Mouse (Mus musculus): ENCODE results near the gene Gemin6. TPM values are rescaled to one million over a fixed set of nuclear protein-coding genes. Genes with fewer than 3 reads are reported as not detected.
A peak's percentile ranks its signal among the peaks of the same experiment; 100 is the strongest.
"Not testable (repeated sequence)": the region's sequence is repeated elsewhere in the genome, so short reads cannot be mapped to it uniquely, and the experiment has no call there.

The Gemin6 gene
- 32.0 and 35.1 TPM in 2 replicates for polyA plus RNA-seq (2014; fragmentation: Nextera tagmentation; extraction: Ambion mirVana)

DNA sequence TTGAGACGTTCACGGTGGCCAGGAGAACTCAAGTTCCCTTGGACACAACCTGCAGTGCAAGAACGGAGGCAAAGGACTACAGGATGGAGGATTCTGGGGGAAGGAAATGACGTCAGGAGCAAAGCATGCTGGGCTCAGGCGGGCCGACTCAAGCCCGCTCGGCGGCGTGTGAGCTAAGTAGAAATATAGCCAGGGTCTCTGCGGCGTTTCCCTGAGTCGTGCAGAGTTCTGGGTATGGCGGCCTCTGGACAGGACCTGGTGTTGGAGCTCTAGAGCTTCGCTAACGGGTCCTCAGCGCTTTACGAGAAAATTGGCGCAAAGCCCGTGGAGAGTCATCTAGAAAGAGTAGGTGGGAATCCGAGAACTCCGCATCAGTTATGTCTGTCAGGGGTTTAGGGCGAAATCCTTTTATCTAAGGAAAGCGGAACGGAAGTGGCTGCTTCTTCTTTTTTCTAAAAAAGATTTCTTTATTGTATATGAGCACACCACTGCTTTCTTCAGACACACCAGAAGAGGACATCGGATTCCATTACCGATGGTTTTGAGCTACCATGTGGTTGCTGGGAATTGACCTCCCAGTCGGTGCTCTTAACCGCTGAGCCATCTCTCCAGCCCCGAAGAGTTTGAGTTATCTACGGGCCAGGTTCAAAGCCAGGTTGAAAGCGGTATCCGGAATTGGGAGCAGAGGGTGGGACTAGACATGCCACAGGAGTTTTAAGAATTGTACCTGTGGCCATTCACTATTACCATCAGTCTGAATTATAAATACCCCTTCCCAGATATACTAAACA, at the start of gene Gemin6:
Gene Gemin6, plus strand, starts transcription at position 116 of the 791 bp plus-strand sequence.
- Histone ChIP-seq H3K9me3 (replicated peaks; ENCODE audit: control insufficient read depth, low read length) (no peaks in the 10 kb centered on the region), H3K27me3 (ENCODE audit: control insufficient read depth, insufficient read depth, low read length) (no peaks in the 10 kb centered on the region), H3K9ac (ENCODE audit: low read depth, low read length) (peak within 1 kb of the TSS; percentile 90), H3K36me3 (ENCODE audit: control insufficient read depth, insufficient read depth, low read length) (no peaks in the 10 kb centered on the region), H3K4me2 (peak within 1 kb of the TSS; percentile 71), H3K4me1 (ENCODE audit: control insufficient read depth, insufficient read depth, low read length) (0 out of 2 replicates have a peak, but pooled peaks cover 3% of the 10 kb centered on the region), H3K4me3 (ENCODE audit: low read depth, low read length) (peak within 1 kb of the TSS; percentile 69), H3K27ac (ENCODE audit: low read depth, low read length) (peak within 1 kb of the TSS; percentile 92)
- WGBS (ENCODE audit: insufficient replicate concordance): under 1% methylated on average over 33 of the region's 33 CpGs
- ATAC-seq (replicated peaks; ENCODE audit: insufficient number of reproducible peaks, low FRiP score, low TSS enrichment): peak; percentile 93

DNA sequence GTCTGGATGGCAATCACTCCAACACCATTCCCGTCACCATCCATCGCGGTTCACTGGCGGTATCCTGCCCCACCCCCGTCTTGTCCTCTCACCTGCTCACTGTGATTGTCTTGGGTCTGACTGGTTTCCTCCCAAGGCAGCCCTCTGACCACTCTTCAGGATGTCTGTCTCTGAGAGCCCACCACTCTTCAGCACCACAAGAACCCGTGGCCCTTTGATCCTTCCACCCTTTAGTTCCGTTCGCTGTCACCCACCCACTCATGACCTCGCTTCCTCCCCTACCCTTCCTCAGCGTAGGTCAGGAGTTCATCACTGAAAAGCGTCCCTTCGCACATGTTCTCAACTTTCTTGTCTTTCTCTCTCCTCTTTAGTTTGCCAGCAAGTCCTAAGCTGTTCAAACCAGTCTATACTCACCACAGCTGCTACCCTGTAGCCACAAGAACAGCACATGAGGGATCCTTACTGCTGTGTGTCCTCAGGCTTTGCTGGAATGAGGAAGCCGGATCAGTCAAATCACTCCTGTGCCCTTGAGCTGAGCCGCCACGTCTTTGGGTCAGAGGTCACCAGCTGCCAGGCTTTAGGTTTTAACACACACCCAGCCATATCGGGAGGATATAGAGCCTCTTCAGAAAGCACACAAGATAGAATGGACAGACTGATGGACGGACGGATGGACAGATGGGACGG, 49.4 kb upstream of the Gemin6 start:
- no peak; the same call in 1 of the 2 replicates for ATAC-seq (replicated peaks; ENCODE audit: insufficient number of reproducible peaks, low FRiP score, low TSS enrichment)
- Histone ChIP-seq H3K27ac (ENCODE audit: low read depth, low read length) (no peak overlapping the region), H3K4me2 (no peak overlapping the region), H3K9ac (ENCODE audit: low read depth, low read length) (no peak overlapping the region), H3K4me3 (ENCODE audit: low read depth, low read length) (no peak overlapping the region), H3K36me3 (ENCODE audit: control insufficient read depth, insufficient read depth, low read length) (no peaks in the 10 kb centered on the region), H3K27me3 (ENCODE audit: control insufficient read depth, insufficient read depth, low read length) (no peaks in the 10 kb centered on the region), H3K4me1 (ENCODE audit: control insufficient read depth, insufficient read depth, low read length) (0 out of 2 replicates have a peak, but pooled peaks cover 3% of the 10 kb centered on the region), H3K9me3 (replicated peaks; ENCODE audit: control insufficient read depth, low read length) (no peaks in the 10 kb centered on the region)
- 66% methylated on average over 19 of the region's 19 CpGs for WGBS (ENCODE audit: insufficient replicate concordance)

DNA sequence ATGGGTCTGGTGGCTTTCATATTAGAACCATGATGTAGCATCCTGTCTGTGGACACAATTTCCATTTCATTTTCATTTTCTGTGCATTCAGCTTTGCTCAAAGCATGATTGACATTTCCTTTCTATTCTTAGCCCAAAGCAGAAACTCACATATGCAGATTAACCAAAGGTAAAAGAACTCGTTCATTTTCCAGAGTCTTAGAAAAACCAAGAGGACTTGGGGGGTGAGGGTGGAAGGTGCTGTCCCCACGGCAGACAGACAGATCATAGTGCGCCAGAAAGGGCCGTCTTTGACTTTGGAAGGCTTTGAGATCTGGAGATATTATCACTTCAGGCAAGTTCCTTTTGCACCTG, 48.9 kb upstream of the Gemin6 start:
- Histone ChIP-seq H3K36me3 (ENCODE audit: control insufficient read depth, insufficient read depth, low read length) (no peaks in the 10 kb centered on the region), H3K4me1 (ENCODE audit: control insufficient read depth, insufficient read depth, low read length) (0 out of 2 replicates have a peak, but pooled peaks cover 3% of the 10 kb centered on the region), H3K9ac (ENCODE audit: low read depth, low read length) (no peak overlapping the region), H3K27me3 (ENCODE audit: control insufficient read depth, insufficient read depth, low read length) (no peaks in the 10 kb centered on the region), H3K9me3 (replicated peaks; ENCODE audit: control insufficient read depth, low read length) (no peaks in the 10 kb centered on the region), H3K4me2 (no peak overlapping the region), H3K27ac (ENCODE audit: low read depth, low read length) (no peak overlapping the region), H3K4me3 (ENCODE audit: low read depth, low read length) (no peak overlapping the region)
- no peak for ATAC-seq (replicated peaks; ENCODE audit: insufficient number of reproducible peaks, low FRiP score, low TSS enrichment)
- WGBS (ENCODE audit: insufficient replicate concordance): 79% methylated on average over 4 of the region's 4 CpGs

DNA sequence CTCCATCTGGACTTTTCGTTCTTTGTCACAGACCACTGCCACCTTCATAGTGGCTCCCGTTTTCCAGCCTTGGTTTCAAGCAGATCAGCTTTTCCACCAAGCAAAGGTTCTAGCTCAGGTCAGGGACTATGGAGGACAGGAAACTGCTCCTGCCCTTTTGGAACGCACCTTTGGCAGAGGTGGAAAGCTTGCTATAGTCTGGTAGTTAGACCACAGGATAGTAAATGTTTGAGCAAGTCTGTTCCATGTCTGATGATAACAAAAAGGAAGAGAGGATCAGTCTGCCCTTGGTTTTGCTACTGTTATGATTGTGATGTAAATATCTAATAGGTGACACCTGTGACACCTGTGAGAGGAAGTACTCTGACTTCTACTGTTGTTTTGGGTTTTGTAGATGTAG, 48.3 kb upstream of the Gemin6 start:
- no peak for ATAC-seq (replicated peaks; ENCODE audit: insufficient number of reproducible peaks, low FRiP score, low TSS enrichment)
- WGBS (ENCODE audit: insufficient replicate concordance): 79% methylated on average over 3 of the region's 3 CpGs
- Histone ChIP-seq H3K27me3 (ENCODE audit: control insufficient read depth, insufficient read depth, low read length) (no peaks in the 10 kb centered on the region), H3K27ac (ENCODE audit: low read depth, low read length) (no peak overlapping the region), H3K4me1 (ENCODE audit: control insufficient read depth, insufficient read depth, low read length) (0 out of 2 replicates have a peak, but pooled peaks cover 3% of the 10 kb centered on the region), H3K9ac (ENCODE audit: low read depth, low read length) (no peak overlapping the region), H3K9me3 (replicated peaks; ENCODE audit: control insufficient read depth, low read length) (no peaks in the 10 kb centered on the region), H3K4me2 (no peak overlapping the region), H3K4me3 (ENCODE audit: low read depth, low read length) (no peak overlapping the region), H3K36me3 (ENCODE audit: control insufficient read depth, insufficient read depth, low read length) (no peaks in the 10 kb centered on the region)

DNA sequence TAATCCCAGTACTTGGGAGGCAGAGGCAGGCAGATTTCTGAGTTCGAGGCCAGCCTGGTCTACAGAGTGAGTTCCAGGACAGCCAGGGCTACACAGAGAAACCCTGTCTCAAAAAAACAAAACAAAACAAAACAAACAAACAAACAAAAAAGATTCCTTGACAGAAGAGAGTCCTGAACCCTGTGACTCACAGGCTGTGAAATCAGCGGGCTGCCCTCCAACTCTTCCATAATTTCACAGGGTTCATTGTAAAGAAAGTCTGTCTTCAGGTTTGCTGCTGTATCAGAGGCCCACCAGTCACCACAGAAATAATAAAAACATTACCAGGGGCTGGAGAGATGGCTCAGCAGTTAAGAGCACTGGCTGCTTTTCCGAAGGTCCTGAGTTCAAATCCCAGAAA, 45.4 kb upstream of the Gemin6 start:
- WGBS (ENCODE audit: insufficient replicate concordance): 96% methylated on average over 3 of the region's 3 CpGs
- H3K4me2 ChIP-seq; H3K9ac ChIP-seq (ENCODE audit: low read depth, low read length); H3K4me3 ChIP-seq (ENCODE audit: low read depth, low read length); H3K27me3 ChIP-seq (ENCODE audit: control insufficient read depth, insufficient read depth, low read length); H3K27ac ChIP-seq (ENCODE audit: low read depth, low read length); H3K36me3 ChIP-seq (ENCODE audit: control insufficient read depth, insufficient read depth, low read length); H3K4me1 ChIP-seq (ENCODE audit: control insufficient read depth, insufficient read depth, low read length); H3K9me3 ChIP-seq (replicated peaks; ENCODE audit: control insufficient read depth, low read length); ATAC-seq (replicated peaks; ENCODE audit: insufficient number of reproducible peaks, low FRiP score, low TSS enrichment): not testable (repeated sequence)

DNA sequence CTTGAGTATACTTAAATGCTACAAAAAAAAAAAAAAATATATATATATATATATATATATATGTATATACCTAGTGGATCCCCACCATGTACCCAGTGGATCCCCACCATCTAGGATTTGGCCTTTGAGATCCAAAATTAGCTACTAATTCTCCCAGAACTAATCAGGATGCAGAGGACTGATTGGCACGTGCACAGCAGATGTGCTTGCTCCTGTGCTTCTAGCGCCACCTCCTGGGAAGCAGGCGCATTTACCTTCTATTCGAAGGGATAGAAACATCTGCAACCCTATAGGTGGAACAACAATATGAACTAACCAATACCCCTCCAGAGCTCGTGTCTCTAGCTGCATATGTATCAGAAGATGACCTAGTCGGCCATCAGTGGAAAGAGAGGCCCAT, 44.3 kb upstream of the Gemin6 start:
- H3K4me2 ChIP-seq: no peak overlapping the region
- H3K27me3 ChIP-seq (ENCODE audit: control insufficient read depth, insufficient read depth, low read length): no peaks in the 10 kb centered on the region
- 0% methylated on average over 6 of the region's 6 CpGs for WGBS (ENCODE audit: insufficient replicate concordance)
- 0 out of 2 replicates have a peak, but pooled peaks cover 2% of the 10 kb centered on the region for H3K4me1 ChIP-seq (ENCODE audit: control insufficient read depth, insufficient read depth, low read length)
- H3K9ac ChIP-seq (ENCODE audit: low read depth, low read length): no peak overlapping the region
- H3K27ac ChIP-seq (ENCODE audit: low read depth, low read length): no peak overlapping the region
- no peaks in the 10 kb centered on the region for H3K9me3 ChIP-seq (replicated peaks; ENCODE audit: control insufficient read depth, low read length)
- no peaks in the 10 kb centered on the region for H3K36me3 ChIP-seq (ENCODE audit: control insufficient read depth, insufficient read depth, low read length)
- no peak overlapping the region for H3K4me3 ChIP-seq (ENCODE audit: low read depth, low read length)
- ATAC-seq (replicated peaks; ENCODE audit: insufficient number of reproducible peaks, low FRiP score, low TSS enrichment): peak; percentile 26; the same call in 1 of the 2 replicates

DNA sequence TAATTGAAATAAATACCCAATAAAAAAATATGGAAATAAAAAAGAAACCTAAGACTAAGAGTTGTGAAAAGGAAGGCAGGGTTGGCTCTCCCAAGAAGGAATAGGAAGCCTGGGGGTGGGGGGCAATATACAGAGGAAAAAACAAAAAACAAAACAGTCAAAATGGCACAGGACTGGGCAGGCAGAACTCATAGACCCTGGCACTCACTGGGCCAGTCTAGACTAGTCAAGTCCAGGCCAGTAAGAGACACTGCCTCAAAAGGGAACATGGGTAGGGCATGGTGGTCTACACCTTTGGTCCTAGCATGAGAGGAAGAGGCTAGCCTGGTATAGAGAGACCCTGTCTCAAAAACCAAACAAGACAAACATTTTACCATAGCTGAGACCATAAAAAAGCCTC, 43.8 kb upstream of the Gemin6 start:
- no peak overlapping the region for H3K4me2 ChIP-seq
- no peak overlapping the region for H3K9ac ChIP-seq (ENCODE audit: low read depth, low read length)

DNA sequence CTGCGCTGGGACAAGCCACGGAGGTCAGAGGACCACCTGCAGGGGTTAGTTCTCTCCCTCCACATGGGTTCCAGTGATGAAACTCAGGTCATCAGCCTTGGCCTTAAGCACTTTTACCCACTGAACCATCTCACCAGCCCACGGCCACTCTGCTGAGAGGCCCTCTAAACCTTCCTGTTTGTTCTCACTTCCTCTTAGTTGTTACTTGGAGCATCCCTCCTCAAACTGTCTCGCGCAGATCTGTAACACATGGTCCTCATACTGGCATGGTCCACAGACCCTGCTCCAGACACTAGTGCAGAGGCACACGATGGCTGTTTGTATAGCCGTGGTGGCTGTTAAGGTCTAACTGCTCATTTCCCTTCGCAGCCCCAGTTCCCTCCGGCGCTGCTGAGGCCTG, 40.6 kb upstream of the Gemin6 start:
- no peaks in the 10 kb centered on the region for H3K27me3 ChIP-seq (ENCODE audit: control insufficient read depth, insufficient read depth, low read length)
- no peak overlapping the region for H3K4me3 ChIP-seq (ENCODE audit: low read depth, low read length)
- no peaks in the 10 kb centered on the region for H3K36me3 ChIP-seq (ENCODE audit: control insufficient read depth, insufficient read depth, low read length)
- H3K4me2 ChIP-seq: no peak overlapping the region
- no peaks in the 10 kb centered on the region for H3K9me3 ChIP-seq (replicated peaks; ENCODE audit: control insufficient read depth, low read length)
- no peaks in the 10 kb centered on the region for H3K4me1 ChIP-seq (ENCODE audit: control insufficient read depth, insufficient read depth, low read length)
- ATAC-seq (replicated peaks; ENCODE audit: insufficient number of reproducible peaks, low FRiP score, low TSS enrichment): no peak
- 82% methylated on average over 10 of the region's 10 CpGs for WGBS (ENCODE audit: insufficient replicate concordance)
- H3K9ac ChIP-seq (ENCODE audit: low read depth, low read length): no peak overlapping the region
- no peak overlapping the region for H3K27ac ChIP-seq (ENCODE audit: low read depth, low read length)

More for the DNA sequence above, 43.8 kb upstream of the Gemin6 start:
- Histone ChIP-seq H3K9me3 (replicated peaks; ENCODE audit: control insufficient read depth, low read length) (no peaks in the 10 kb centered on the region), H3K4me3 (ENCODE audit: low read depth, low read length) (no peak overlapping the region), H3K27ac (ENCODE audit: low read depth, low read length) (no peak overlapping the region), H3K4me1 (ENCODE audit: control insufficient read depth, insufficient read depth, low read length) (no peaks in the 10 kb centered on the region), H3K36me3 (ENCODE audit: control insufficient read depth, insufficient read depth, low read length) (no peaks in the 10 kb centered on the region), H3K27me3 (ENCODE audit: control insufficient read depth, insufficient read depth, low read length) (no peaks in the 10 kb centered on the region)
- ATAC-seq (replicated peaks; ENCODE audit: insufficient number of reproducible peaks, low FRiP score, low TSS enrichment): no peak; the same call in 1 of the 2 replicates
